Mouse (Mus musculus): ENCODE measurements at regions not wholly inside any gene's neighbourhood (a gene's known extent, or its start where the extent isn't known, plus 50 kb on each side); places are given as distances from the start of the nearest gene placed in this dataset.
A peak's percentile ranks its signal among the peaks of the same experiment; 100 is the strongest.

DNA sequence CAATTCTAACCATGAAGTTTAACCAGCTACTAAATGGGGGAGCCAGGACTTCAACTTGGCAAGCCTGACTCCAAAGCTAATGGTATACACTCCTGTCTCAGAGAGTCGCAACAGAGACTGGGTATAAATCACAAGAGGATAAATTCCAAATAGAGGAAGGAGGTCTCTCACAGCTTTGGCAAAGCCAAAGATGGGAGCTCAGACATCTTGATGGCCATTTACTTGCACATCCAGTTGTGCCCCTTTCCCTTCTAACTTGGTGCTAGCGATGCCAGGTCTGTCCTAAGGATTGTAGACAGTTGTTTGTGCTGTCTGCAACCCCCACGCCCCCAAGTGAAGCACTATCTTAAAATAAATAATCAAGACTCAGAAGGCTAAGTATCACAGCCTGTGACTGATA lies 72.7 kb upstream of the Foxo1 start:
- no peak for ATAC-seq (replicated peaks; ENCODE audit: insufficient number of reproducible peaks, low FRiP score, low TSS enrichment, poor library complexity, severe bottlenecking)

DNA sequence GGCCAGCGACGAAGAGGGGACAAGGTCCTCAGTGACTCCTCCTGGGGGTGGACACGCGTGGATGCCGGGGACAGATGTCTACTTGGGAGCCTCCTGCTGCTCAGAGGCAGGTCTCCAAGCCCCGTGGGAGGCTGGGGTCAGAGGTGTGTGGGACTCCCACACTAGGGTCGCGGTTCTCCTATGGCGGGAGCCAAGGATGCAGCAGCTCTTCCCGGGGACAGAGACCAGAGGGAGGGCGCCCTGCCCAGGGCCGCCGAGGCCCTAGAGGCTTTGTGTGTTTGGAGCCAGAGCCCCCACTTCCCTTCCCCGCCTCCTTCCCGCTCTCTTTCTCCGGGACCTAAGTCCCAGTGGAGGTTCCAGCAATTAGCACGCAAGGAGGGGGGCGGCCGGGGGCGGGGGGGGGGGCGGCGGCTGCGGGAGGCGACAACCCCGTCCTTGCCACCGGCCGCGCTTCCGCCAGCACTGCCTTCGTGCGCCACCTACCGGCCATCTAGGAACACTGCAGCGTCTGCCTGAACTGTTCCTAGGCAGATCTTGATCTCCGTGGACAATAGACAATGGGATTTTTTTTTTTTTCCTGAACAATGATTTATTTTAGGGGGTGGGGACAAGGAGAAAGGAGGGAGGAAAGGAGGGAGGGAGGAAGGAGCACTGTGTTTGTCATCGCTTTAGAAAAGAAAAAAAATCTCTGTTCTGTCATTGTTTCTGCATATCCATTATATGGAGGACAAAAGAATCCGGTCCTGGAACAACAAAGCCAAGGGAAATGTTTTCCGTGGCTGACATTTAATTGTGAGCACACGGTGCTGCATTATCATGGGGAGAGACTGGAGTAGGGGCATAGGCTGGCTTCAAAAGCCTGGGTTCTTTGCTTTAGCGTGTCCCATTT lies 71.8 kb upstream of the Foxo1 start:
- peak; percentile 63; the same call in 1 of the 2 replicates for ATAC-seq (replicated peaks; ENCODE audit: insufficient number of reproducible peaks, low FRiP score, low TSS enrichment, poor library complexity, severe bottlenecking)

DNA sequence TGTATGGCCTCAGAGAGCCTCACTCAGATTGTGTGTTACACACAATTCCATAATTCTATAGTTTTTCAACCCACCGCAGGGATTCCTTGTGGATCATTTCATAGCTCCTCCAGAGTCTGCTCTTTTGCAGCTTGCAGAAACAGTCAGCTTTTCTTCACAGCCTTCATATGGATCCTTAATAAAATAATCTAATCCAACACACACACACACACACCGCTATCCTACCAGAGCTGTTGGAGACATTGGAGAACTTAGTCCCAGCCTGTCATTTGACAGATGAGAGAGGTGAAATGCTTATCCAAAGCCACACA lies 71.2 kb upstream of the Foxo1 start:
- ATAC-seq (replicated peaks; ENCODE audit: insufficient number of reproducible peaks, low FRiP score, low TSS enrichment, poor library complexity, severe bottlenecking): no peak

DNA sequence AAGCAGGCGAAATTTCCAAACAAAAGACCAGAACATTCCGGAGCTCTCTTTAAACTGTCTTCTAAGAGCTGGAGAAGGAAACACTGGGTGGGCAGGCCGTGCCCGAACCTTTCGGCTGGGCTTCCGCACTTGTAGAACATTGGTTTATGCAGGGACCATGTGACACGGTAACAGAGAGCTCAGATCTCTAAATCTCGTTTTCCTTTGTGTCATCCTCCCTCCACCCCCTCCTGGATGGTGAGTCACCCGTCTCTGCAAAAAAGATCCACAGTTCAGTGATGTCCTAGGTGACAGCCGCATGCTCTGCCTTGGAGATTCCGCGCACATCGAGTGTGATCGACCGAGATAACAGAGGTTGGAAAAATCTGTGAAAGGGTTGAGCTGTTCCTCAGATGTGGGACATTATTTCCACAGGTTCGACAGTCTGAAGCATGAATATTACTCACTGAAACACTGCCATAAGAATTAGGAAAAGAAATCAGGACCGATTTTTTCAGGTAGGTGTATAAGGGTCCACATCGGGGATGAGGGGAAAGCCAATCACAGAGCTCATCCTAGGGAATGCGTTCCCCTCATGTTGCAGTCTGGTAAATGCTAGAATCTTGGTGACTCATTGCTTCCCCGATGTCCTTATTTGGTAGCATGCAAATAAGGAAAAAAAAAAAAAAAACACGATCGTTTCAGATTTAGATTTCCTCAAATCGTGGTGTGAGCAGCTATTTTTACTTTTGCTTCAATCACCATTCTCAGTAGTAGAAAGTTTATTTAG lies 70.0 kb upstream of the Foxo1 start:
- ATAC-seq (replicated peaks; ENCODE audit: insufficient number of reproducible peaks, low FRiP score, low TSS enrichment, poor library complexity, severe bottlenecking): peak; percentile 68

DNA sequence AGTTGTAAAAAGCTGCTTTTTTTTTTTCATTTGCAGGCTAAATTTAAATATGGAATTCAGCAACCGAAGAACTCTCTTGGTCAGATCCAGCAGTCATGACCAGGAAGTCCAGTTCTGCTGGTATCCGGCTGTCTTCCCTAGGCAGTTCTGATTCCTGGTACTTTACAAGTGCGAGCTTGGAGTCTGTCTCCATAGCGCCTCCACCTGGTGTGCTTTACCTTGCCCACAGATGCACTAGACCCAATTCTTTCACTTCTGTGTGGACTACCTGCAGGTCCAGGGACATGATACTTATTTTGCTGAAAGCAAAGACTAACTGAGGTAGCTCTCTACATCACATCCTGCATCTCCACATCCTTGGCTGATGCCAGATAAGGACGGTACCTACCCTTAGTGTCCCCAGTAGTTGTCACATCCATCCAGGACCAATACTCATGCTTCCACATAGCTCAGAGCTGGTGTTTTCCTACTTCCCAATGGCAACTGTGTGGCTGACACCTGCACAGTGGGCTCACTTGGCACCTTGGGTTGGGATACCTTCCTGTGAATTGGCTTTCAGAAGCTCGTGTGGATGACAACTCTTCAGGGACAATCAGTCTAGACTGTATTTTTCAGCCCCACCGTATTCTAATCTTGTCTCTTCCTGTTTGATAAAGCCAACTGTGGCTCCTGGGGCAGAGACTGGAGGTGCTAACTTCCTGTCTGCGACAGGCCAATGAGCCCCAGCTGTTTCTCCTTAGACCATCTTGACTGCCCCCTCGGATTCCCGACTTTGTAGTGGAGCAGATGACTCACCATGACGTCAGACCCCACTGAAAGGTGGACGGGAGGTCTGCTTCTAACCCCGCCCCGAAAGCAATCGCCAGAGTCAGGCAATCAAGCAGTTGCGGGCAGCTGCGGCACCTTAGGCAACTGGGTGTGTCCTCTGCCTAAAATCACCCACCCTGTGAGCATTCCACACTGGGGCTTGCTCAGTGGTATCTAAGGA lies 69.1 kb upstream of the Foxo1 start:
- ATAC-seq (replicated peaks; ENCODE audit: insufficient number of reproducible peaks, low FRiP score, low TSS enrichment, poor library complexity, severe bottlenecking): 0 out of 2 replicates have a peak, but pooled peaks have one; percentile 5

DNA sequence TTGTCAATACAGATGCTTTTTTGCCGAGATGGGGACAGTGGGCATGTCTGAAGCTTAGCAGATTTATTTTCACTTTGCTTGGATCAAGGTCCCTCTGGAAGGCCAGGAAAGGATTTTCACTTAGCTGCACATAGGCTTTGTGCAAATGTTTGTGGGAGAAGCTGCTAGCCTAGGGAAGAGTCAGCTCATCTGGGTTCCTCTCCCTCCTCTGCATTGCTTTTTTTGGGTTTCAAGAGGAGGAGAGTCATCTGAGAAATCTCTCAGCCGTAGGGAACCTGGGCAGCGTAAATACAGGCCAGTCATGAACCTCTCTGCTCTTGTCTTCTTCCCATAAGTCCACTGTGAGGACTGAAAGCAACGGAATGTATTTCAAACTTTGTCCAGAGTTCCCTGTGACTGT lies 68.0 kb upstream of the Foxo1 start:
- ATAC-seq (replicated peaks; ENCODE audit: insufficient number of reproducible peaks, low FRiP score, low TSS enrichment, poor library complexity, severe bottlenecking): no peak

DNA sequence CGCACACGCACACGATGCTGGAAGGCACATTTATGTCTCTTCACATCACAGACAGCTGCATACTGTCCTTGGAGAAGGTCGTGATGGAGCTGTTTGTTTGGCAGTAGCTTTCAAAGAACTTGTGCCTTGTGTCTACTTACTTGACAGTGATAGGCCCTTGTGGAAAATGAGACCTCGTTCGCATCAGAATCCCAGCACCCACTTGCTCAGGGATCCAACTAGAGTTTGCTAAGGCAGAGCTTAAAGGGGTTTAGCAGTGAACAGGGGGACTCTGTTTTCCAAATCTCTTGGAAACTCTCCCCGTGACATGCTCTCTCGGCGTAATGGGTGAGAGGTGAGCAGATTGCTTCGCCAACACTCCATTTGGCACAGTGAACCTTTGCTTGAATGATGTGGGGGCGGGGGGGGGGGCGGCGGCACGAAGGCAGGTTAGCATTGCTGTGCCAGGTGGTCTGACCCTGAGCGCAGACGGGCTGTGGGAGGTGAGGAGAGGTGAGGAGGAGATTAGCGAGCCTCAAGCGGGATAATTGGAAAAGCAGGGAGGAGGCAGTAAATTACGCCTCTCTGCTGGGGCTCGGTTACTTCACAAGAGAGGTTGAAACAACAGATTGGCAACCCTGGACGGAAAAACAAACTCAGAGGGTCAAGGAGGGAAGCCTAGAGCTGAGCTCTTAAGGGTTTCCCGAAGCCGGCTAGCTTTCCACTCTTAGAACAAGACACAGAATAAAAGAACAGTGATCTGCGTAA lies 57.4 kb upstream of the Foxo1 start:
- ATAC-seq (replicated peaks; ENCODE audit: insufficient number of reproducible peaks, low FRiP score, low TSS enrichment, poor library complexity, severe bottlenecking): no peak

DNA sequence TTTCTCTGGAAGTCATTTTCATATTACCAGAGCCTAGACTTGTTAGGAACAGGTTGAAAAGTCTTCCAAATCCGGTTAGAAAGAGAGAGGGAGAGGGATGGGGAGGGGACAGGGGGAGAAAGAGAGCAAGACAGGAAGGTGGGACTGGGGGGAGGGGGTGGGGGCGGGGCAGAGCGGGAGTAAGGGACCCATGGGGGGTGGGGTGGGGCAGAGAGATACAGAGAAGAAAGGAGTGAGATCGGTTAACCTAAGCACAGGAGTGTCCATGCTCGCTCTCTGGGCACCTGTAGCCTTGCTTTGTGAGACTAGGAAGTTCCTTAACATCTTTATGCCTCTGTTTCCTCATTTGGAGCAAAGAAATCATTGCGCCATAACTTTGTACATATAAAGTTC lies 56.8 kb upstream of the Foxo1 start:
- no peak for ATAC-seq (replicated peaks; ENCODE audit: insufficient number of reproducible peaks, low FRiP score, low TSS enrichment, poor library complexity, severe bottlenecking)

DNA sequence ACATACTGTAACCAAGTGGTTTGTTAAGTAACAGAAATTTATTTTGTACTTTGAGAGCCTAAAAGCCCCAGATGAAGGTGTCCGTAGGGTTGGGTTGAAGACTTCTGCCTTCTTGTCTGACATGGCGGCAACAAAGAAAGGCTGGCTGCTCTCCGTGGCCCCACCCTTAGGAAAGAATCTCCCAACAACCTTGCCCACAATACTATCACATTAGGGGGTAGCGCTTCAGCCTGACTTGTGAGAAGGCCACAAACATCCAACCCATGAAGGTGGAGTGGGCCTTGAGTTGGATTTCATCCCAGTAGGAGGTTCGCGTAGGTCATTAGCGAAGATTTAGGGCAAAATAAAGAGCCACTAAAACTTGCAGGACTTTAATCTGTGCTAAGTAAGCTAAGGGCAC lies 54.0 kb upstream of the Foxo1 start:
- ATAC-seq (replicated peaks; ENCODE audit: insufficient number of reproducible peaks, low FRiP score, low TSS enrichment, poor library complexity, severe bottlenecking): no peak

DNA sequence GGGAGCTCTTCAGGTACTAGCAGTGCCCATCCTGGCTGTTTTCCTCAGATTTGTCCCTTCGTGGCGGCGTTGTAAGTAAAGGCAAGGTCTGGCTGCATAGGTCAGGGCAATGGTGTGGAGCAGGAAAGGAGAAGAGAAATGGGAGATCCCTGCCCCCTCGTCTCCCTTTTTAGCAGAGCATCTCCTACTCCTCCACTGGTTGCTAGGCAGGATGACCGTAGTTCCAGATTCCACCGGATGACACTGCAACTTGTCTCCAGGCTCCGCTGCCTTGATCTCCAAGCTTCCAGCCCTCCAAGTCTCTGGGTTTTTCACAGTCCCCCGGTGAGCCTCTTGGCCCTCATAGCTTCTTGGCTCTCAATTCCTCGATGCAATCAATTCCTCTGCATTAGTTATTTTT lies 53.1 kb upstream of the Foxo1 start:
- no peak for ATAC-seq (replicated peaks; ENCODE audit: insufficient number of reproducible peaks, low FRiP score, low TSS enrichment, poor library complexity, severe bottlenecking)

All from monocyte, adult 5-6 weeks (primary cell).